Mouse (Mus musculus): ENCODE results near the gene Gadl1. TPM values are rescaled to one million over a fixed set of nuclear protein-coding genes. Genes with fewer than 3 reads are reported as not detected.
A peak's percentile ranks its signal among the peaks of the same experiment; 100 is the strongest.
"Not testable (repeated sequence)": the region's sequence is repeated elsewhere in the genome, so short reads cannot be mapped to it uniquely, and the experiment has no call there.

The Gadl1 gene
- polyA plus RNA-seq, 1 experiment = 3.6 TPM

- Histone ChIP-seq H3K4me3 (no peak overlapping the region), H3K36me3 (ENCODE audit: control insufficient read depth, insufficient read depth) (no peaks in the 10 kb centered on the region), H3K79me2 (ENCODE audit: control insufficient read depth, insufficient read depth) (no peaks in the 10 kb centered on the region), H3K27me3 (ENCODE audit: control insufficient read depth, insufficient read depth, insufficient read length) (no peaks in the 10 kb centered on the region), H3ac (ENCODE audit: control insufficient read depth, insufficient read length) (no peak overlapping the region), H3K4me2 (ENCODE audit: low read depth) (no peak overlapping the region)
- TF ChIP-seq TCF12 (IDR thresholded peaks at IDR 0.05; ENCODE audit: insufficient read depth, poor library complexity, severe bottlenecking) = no peak
- no peak for TF ChIP-seq POLR2AphosphoS2 (IDR thresholded peaks at IDR 0.05; ENCODE audit: insufficient read length, low read depth)
- no peak for TF ChIP-seq TCF3 (IDR thresholded peaks at IDR 0.05; ENCODE audit: insufficient read length, low read depth)
- no peak for TF ChIP-seq MYOG (IDR thresholded peaks at IDR 0.05; ENCODE audit: control insufficient read depth in 1 of 3, insufficient read depth in 1 of 3, insufficient read length in 2 of 3, low read depth in 2 of 3)
- no peak for TF ChIP-seq USF1 (IDR thresholded peaks at IDR 0.05; ENCODE audit: low read depth)
- TF ChIP-seq SRF (IDR thresholded peaks at IDR 0.05; ENCODE audit: control insufficient read depth, insufficient read length, low read depth) = no peak
- TF ChIP-seq E2F4 (IDR thresholded peaks at IDR 0.05; ENCODE audit: insufficient read depth) = no peak
- TF ChIP-seq MYOD1 (IDR thresholded peaks at IDR 0.05; ENCODE audit: control insufficient read depth in 1 of 3, insufficient read length in 2 of 3, low read depth in 2 of 3) = no peak
- no peak for TF ChIP-seq MAX (IDR thresholded peaks at IDR 0.05; ENCODE audit: low read depth)
- no peak for TF ChIP-seq REST (IDR thresholded peaks at IDR 0.05; ENCODE audit: insufficient read depth, insufficient read length)
- TF ChIP-seq CEBPB (IDR thresholded peaks at IDR 0.05; ENCODE audit: insufficient read depth, poor library complexity, severe bottlenecking) = no peak
- TF ChIP-seq POLR2A (IDR thresholded peaks at IDR 0.05; ENCODE audit: insufficient read length, low read depth) = no peak
Measured at GRCm38 (mm10) chr9:116064774-116065173, 155.5 kb downstream of the Gadl1 start.

GRCm38 (mm10) chr9:116071561-116071960 is 162.3 kb downstream of the Gadl1 start:
- not testable (repeated sequence) for H3K79me2 ChIP-seq (ENCODE audit: control insufficient read depth, insufficient read depth); H3K4me3 ChIP-seq; H3ac ChIP-seq (ENCODE audit: control insufficient read depth, insufficient read length); H3K36me3 ChIP-seq (ENCODE audit: control insufficient read depth, insufficient read depth); H3K4me2 ChIP-seq (ENCODE audit: low read depth); H3K27me3 ChIP-seq (ENCODE audit: control insufficient read depth, insufficient read depth, insufficient read length)

- no peak for TF ChIP-seq E2F4 (IDR thresholded peaks at IDR 0.05; ENCODE audit: insufficient read depth)
- no peak for TF ChIP-seq MYOD1 (IDR thresholded peaks at IDR 0.05; ENCODE audit: control insufficient read depth in 1 of 3, insufficient read length in 2 of 3, low read depth in 2 of 3)
- no peak for TF ChIP-seq CEBPB (IDR thresholded peaks at IDR 0.05; ENCODE audit: insufficient read depth, poor library complexity, severe bottlenecking)
- TF ChIP-seq MYOG (IDR thresholded peaks at IDR 0.05; ENCODE audit: control insufficient read depth in 1 of 3, insufficient read depth in 1 of 3, insufficient read length in 2 of 3, low read depth in 2 of 3) = no peak
- TF ChIP-seq REST (IDR thresholded peaks at IDR 0.05; ENCODE audit: insufficient read depth, insufficient read length) = no peak
- no peak for TF ChIP-seq POLR2A (IDR thresholded peaks at IDR 0.05; ENCODE audit: insufficient read length, low read depth)
- no peak for TF ChIP-seq SRF (IDR thresholded peaks at IDR 0.05; ENCODE audit: control insufficient read depth, insufficient read length, low read depth)
- no peak for TF ChIP-seq TCF12 (IDR thresholded peaks at IDR 0.05; ENCODE audit: insufficient read depth, poor library complexity, severe bottlenecking)
- no peak for TF ChIP-seq USF1 (IDR thresholded peaks at IDR 0.05; ENCODE audit: low read depth)
- no peak for TF ChIP-seq TCF3 (IDR thresholded peaks at IDR 0.05; ENCODE audit: insufficient read length, low read depth)
- TF ChIP-seq POLR2AphosphoS2 (IDR thresholded peaks at IDR 0.05; ENCODE audit: insufficient read length, low read depth) = no peak
- no peak for TF ChIP-seq MAX (IDR thresholded peaks at IDR 0.05; ENCODE audit: low read depth)
Measured at GRCm38 (mm10) chr9:116076163-116076562, 166.9 kb downstream of the Gadl1 start.

GRCm38 (mm10) chr9:116076946-116077345 is 167.7 kb downstream of the Gadl1 start:
- H3K4me3 ChIP-seq = no peak overlapping the region
- H3ac ChIP-seq (ENCODE audit: control insufficient read depth, insufficient read length) = no peak overlapping the region
- no peak overlapping the region for H3K4me2 ChIP-seq (ENCODE audit: low read depth)
- H3K36me3 ChIP-seq (ENCODE audit: control insufficient read depth, insufficient read depth) = no peaks in the 10 kb centered on the region
- H3K27me3 ChIP-seq (ENCODE audit: control insufficient read depth, insufficient read depth, insufficient read length) = no peaks in the 10 kb centered on the region
- H3K79me2 ChIP-seq (ENCODE audit: control insufficient read depth, insufficient read depth) = no peaks in the 10 kb centered on the region
- TF ChIP-seq USF1 (IDR thresholded peaks at IDR 0.05; ENCODE audit: low read depth) = no peak
- TF ChIP-seq MYOG (IDR thresholded peaks at IDR 0.05; ENCODE audit: control insufficient read depth in 1 of 3, insufficient read depth in 1 of 3, insufficient read length in 2 of 3, low read depth in 2 of 3) = peak in 1 of 3 experiments; percentile 58
- TF ChIP-seq CEBPB (IDR thresholded peaks at IDR 0.05; ENCODE audit: insufficient read depth, poor library complexity, severe bottlenecking) = no peak
- TF ChIP-seq MYOD1 (IDR thresholded peaks at IDR 0.05; ENCODE audit: control insufficient read depth in 1 of 3, insufficient read length in 2 of 3, low read depth in 2 of 3) = peak in 2 of 3 experiments; percentile 9 to 63
- no peak for TF ChIP-seq POLR2A (IDR thresholded peaks at IDR 0.05; ENCODE audit: insufficient read length, low read depth)
- TF ChIP-seq SRF (IDR thresholded peaks at IDR 0.05; ENCODE audit: control insufficient read depth, insufficient read length, low read depth) = no peak
- no peak for TF ChIP-seq E2F4 (IDR thresholded peaks at IDR 0.05; ENCODE audit: insufficient read depth)
- TF ChIP-seq POLR2AphosphoS2 (IDR thresholded peaks at IDR 0.05; ENCODE audit: insufficient read length, low read depth) = no peak
- TF ChIP-seq MAX (IDR thresholded peaks at IDR 0.05; ENCODE audit: low read depth) = no peak

More at GRCm38 (mm10) chr9:116076163-116076562, 166.9 kb downstream of the Gadl1 start:
- Histone ChIP-seq H3K36me3 (ENCODE audit: control insufficient read depth, insufficient read depth) (no peaks in the 10 kb centered on the region), H3K4me3 (no peak overlapping the region), H3K4me2 (ENCODE audit: low read depth) (no peak overlapping the region), H3K27me3 (ENCODE audit: control insufficient read depth, insufficient read depth, insufficient read length) (no peaks in the 10 kb centered on the region), H3K79me2 (ENCODE audit: control insufficient read depth, insufficient read depth) (no peaks in the 10 kb centered on the region), H3ac (ENCODE audit: control insufficient read depth, insufficient read length) (no peak overlapping the region)

GRCm38 (mm10) chr9:116077419-116077818 is 168.2 kb downstream of the Gadl1 start:
- Histone ChIP-seq H3K36me3 (ENCODE audit: control insufficient read depth, insufficient read depth) (no peaks in the 10 kb centered on the region), H3ac (ENCODE audit: control insufficient read depth, insufficient read length) (no peak overlapping the region), H3K4me3 (no peak overlapping the region), H3K79me2 (ENCODE audit: control insufficient read depth, insufficient read depth) (no peaks in the 10 kb centered on the region), H3K4me2 (ENCODE audit: low read depth) (no peak overlapping the region), H3K27me3 (ENCODE audit: control insufficient read depth, insufficient read depth, insufficient read length) (no peaks in the 10 kb centered on the region)
- TF ChIP-seq E2F4 (IDR thresholded peaks at IDR 0.05; ENCODE audit: insufficient read depth) (no peak), REST (IDR thresholded peaks at IDR 0.05; ENCODE audit: insufficient read depth, insufficient read length) (no peak), USF1 (IDR thresholded peaks at IDR 0.05; ENCODE audit: low read depth) (no peak), MYOG (IDR thresholded peaks at IDR 0.05; ENCODE audit: control insufficient read depth in 1 of 3, insufficient read depth in 1 of 3, insufficient read length in 2 of 3, low read depth in 2 of 3) (no peak), MYOD1 (IDR thresholded peaks at IDR 0.05; ENCODE audit: control insufficient read depth in 1 of 3, insufficient read length in 2 of 3, low read depth in 2 of 3) (no peak), POLR2AphosphoS2 (IDR thresholded peaks at IDR 0.05; ENCODE audit: insufficient read length, low read depth) (no peak), TCF3 (IDR thresholded peaks at IDR 0.05; ENCODE audit: insufficient read length, low read depth) (no peak), POLR2A (IDR thresholded peaks at IDR 0.05; ENCODE audit: insufficient read length, low read depth) (no peak), CEBPB (IDR thresholded peaks at IDR 0.05; ENCODE audit: insufficient read depth, poor library complexity, severe bottlenecking) (no peak), SRF (IDR thresholded peaks at IDR 0.05; ENCODE audit: control insufficient read depth, insufficient read length, low read depth) (no peak), TCF12 (IDR thresholded peaks at IDR 0.05; ENCODE audit: insufficient read depth, poor library complexity, severe bottlenecking) (no peak), MAX (IDR thresholded peaks at IDR 0.05; ENCODE audit: low read depth) (no peak)
